Mouse (Mus musculus) liver, embryonic 18 days (tissue): ENCODE measurements around the gene Pmis2. TPM values are rescaled to one million over a fixed set of nuclear protein-coding genes. Genes with fewer than 3 reads are reported as not detected.

Experiments
- polyA plus RNA-seq: library from polyadenylated mRNA; depleted of rRNA; stranded (reverse); fragments of >200 nt; gene quantifications from 2 replicates; pipeline ENCODE4 v1.2.3, GENCODE M21; 2012; rRNA removed

Pmis2 gene
- polyA plus RNA-seq: not detected in 2 replicates

GRCm38 (mm10) chr7:30671480-30671879 is at the start of gene Pmis2:
Pmis2 (minus strand) TSS chr7:30671605.

GRCm38 (mm10) chr7:30711942-30712341 is 40.5 kb upstream of the Pmis2 start, which contains the start of gene Atp4a:
Atp4a (plus strand) TSS chr7:30712209.

DNA sequence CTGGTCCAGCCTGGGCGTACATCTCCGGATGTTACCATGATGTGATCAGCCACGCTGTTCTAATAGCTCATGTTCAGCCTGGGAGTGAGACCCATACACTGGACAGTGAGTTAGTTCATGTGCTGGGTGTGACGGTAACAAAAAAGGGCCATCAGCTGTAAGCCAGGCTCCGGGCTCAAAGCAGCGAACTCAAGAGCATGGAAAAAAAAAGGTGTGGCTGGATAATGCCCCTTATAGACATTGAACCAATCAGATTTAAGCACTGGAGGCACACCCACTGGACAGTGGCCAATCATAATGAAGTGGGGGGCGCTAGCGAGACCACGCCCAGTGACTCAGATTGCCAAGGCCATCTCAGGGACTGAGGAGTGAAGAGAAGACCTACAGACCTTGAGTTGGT is 27.2 kb upstream of the Pmis2 start, which contains the start of gene 2200002J24Rik:
Gene 2200002J24Rik, plus strand, starts transcription at position 338 of the 400 bp plus-strand sequence.

DNA sequence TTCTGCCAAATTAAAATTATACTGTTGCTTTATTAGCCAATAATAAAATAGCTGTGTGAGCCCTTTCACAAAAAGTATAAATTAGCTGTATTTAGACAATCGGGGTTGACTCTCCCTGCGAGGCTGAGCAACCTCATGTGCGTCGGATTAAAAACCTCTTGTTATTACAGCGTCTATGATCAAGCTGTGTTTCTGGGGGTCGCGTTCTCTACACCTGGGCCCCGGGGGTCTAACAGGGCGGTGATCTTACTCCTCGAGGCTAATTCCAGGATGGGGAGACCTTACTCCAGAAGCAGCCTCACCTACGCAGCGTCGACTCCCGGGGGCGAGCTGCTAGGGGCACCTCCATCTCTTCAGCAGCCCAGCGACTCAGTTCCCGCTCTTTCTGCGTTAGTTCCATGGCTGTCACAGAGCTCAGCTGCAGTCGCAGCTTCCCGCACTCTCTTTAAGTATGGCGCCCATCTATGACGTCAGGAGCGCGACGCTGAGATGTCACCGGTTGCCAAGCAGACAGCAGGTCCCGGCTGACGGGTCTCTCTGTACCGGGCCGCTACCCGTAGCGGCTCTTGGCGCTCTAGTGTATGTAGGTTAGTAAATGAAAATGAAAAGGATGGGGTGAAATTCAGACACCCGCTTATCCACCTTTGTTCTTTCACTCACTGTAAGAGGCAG is 6.7 kb downstream of the Pmis2 start, which contains the start of gene Haus5:
Gene Haus5, minus strand, starts transcription at position 466 of the 672 bp plus-strand sequence.

DNA sequence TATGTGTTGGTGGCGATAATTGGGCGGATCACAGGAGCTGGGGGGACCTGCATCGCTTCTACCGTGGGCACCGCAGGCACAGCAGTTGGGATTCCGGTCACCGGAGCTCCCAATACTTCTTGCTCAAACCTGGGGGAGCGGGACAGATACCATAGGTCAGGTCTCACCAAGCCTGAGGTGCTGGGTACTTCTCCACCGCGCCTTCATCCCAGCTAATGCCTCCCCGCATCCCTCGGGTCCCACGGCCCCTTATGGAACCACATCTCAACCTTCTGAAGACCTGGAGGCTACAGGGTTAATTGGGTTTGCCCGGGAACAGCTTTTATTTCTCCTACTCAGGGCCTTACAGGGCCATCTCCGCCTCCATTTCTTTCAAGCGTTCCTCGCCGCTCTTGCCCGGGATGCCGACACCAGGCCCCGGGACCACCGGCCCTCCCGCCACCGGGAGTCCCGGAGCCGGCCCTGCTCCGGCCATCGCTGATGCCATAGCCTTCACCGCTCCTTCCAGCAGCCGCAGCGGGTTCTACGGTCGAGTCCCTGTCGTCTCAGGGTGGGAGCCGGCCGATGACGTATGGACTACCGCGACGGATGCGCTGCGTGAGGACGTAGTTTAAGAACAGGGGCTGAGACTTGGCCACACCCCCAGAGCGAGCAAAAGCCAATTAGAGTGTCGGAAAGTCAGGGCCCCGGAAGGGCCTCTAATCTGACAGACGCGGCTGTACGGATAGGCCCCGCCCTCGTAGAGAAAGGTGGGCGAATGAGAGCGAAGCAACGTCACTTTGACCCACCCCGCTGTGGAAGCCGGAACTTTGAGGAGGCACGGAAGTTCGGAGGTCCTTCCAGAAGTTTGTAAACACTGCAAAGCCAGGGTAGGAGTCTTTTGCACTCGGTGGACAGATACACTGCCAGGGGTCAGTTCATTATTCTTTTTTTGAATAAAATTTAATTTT is 21.5 kb downstream of the Pmis2 start, which contains the start of gene Rbm42:
Gene Rbm42, minus strand, starts transcription at position 727 of the 950 bp plus-strand sequence.

DNA sequence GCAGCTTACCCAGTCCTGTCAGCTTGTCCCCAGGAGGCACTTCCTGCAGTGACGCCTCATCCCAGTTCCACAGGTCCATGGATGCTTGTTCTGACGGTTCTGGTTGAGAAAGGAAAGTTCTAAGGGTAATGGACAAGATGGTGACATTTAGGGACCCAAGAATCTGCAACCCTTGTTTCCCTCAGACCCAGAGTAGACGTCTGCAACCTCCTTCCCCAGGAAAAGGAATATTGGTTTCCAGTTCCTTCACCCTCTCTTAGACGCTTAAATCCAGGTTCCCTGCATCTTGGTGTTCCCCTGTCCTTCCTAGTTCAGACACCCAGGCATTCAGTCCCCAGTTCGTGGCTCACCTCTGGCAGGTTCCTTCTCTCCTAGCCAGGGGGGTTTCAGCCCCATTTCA is 35.7 kb downstream of the Pmis2 start, which contains the start of gene Etv2:
Gene Etv2, minus strand, starts transcription at position 101 of the 400 bp plus-strand sequence.

GRCm38 (mm10) chr7:30625530-30626384 is 45.6 kb downstream of the Pmis2 start, which contains the start of gene Cox6b1:
Cox6b1 (minus strand) TSS chr7:30626151.

Other genes with a start within 250 kb of the Pmis2 start
- gene Nfkbid, start 249.9 kb downstream of the Pmis2 start, polyA plus RNA-seq: 1.9 TPM in 2 replicates
- 2.4 and 2.6 TPM in 2 replicates for gene Aplp1, start 226.1 kb downstream of the Pmis2 start, polyA plus RNA-seq
- gene Kirrel2, start 213.9 kb downstream of the Pmis2 start, polyA plus RNA-seq: 0.08 and 0.24 TPM in 2 replicates
- gene Nphs1, start 213.3 kb downstream of the Pmis2 start, polyA plus RNA-seq: 0.01 and 0.06 TPM in 2 replicates
- gene Prodh2, start 178.0 kb downstream of the Pmis2 start, polyA plus RNA-seq: 170 and 183 TPM in 2 replicates
- 3.4 and 4.6 TPM in 2 replicates for gene Arhgap33, start 136.5 kb downstream of the Pmis2 start, polyA plus RNA-seq
- 3.5 and 4.6 TPM in 2 replicates for gene Hspb6, start 119.4 kb downstream of the Pmis2 start, polyA plus RNA-seq
- gene Proser3, start 119.3 kb downstream of the Pmis2 start, polyA plus RNA-seq: 3.4 and 6.2 TPM in 2 replicates
- 13.1 and 13.4 TPM in 2 replicates for gene Lin37, start 111.8 kb downstream of the Pmis2 start, polyA plus RNA-seq
- gene U2af1l4, start 108.3 kb downstream of the Pmis2 start, polyA plus RNA-seq: 20.0 and 21.9 TPM in 2 replicates
- gene Gm49396, start 108.3 kb downstream of the Pmis2 start, polyA plus RNA-seq: 0.68 and 0.95 TPM in 2 replicates
- 61.9 and 66.3 TPM in 2 replicates for gene Psenen, start 108.0 kb downstream of the Pmis2 start, polyA plus RNA-seq
- gene Igflr1, start 106.2 kb downstream of the Pmis2 start, polyA plus RNA-seq: 1.2 and 1.3 TPM in 2 replicates
- 8.2 and 10.0 TPM in 2 replicates for gene Kmt2b, start 82.9 kb downstream of the Pmis2 start, polyA plus RNA-seq
- gene Zbtb32, start 72.7 kb downstream of the Pmis2 start, polyA plus RNA-seq: 0.24 and 0.36 TPM in 2 replicates
- gene Upk1a, start 58.8 kb downstream of the Pmis2 start, polyA plus RNA-seq: 0.23 and 0.35 TPM in 2 replicates
- gene Cox6b1, start 45.5 kb downstream of the Pmis2 start, polyA plus RNA-seq: 514 and 548 TPM in 2 replicates
- not detected in 2 replicates for gene Etv2, start 35.8 kb downstream of the Pmis2 start, polyA plus RNA-seq
- 21.2 and 21.7 TPM in 2 replicates for gene Rbm42, start 21.3 kb downstream of the Pmis2 start, polyA plus RNA-seq
- 13.8 and 14.4 TPM in 2 replicates for gene Haus5, start 6.6 kb downstream of the Pmis2 start, polyA plus RNA-seq
- gene 2200002J24Rik, start 27.3 kb upstream of the Pmis2 start, polyA plus RNA-seq: 0.24 and 0.43 TPM in 2 replicates
- gene Atp4a, start 40.6 kb upstream of the Pmis2 start, polyA plus RNA-seq: 2.5 and 3.2 TPM in 2 replicates
- 82.8 and 85.1 TPM in 2 replicates for gene Tmem147, start 57.9 kb upstream of the Pmis2 start, polyA plus RNA-seq
- gene Gapdhs, start 72.1 kb upstream of the Pmis2 start, polyA plus RNA-seq: 0.06 TPM in 1 of 2 replicates, not detected in the other
- gene Sbsn, start 79.9 kb upstream of the Pmis2 start, polyA plus RNA-seq: 0.99 and 1.0 TPM in 2 replicates
- 1.4 and 1.5 TPM in 2 replicates for gene Dmkn, start 92.2 kb upstream of the Pmis2 start, polyA plus RNA-seq
- 0.16 and 1.4 TPM in 2 replicates for gene Krtdap, start 116.3 kb upstream of the Pmis2 start, polyA plus RNA-seq
- 1.4 and 1.7 TPM in 2 replicates for gene Ffar2, start 152.2 kb upstream of the Pmis2 start, polyA plus RNA-seq
- not detected in 2 replicates for gene Ffar3, start 184.6 kb upstream of the Pmis2 start, polyA plus RNA-seq
- 0.06 and 0.07 TPM in 2 replicates for gene Ffar1, start 190.0 kb upstream of the Pmis2 start, polyA plus RNA-seq
- gene Cd22, start 208.7 kb upstream of the Pmis2 start, polyA plus RNA-seq: 3.4 and 4.7 TPM in 2 replicates
- 0.32 and 0.35 TPM in 2 replicates for gene Mag, start 243.3 kb upstream of the Pmis2 start, polyA plus RNA-seq